Mouse (Mus musculus): ENCODE results near the gene Atp1a1.

Atp1a1 gene

DNA sequence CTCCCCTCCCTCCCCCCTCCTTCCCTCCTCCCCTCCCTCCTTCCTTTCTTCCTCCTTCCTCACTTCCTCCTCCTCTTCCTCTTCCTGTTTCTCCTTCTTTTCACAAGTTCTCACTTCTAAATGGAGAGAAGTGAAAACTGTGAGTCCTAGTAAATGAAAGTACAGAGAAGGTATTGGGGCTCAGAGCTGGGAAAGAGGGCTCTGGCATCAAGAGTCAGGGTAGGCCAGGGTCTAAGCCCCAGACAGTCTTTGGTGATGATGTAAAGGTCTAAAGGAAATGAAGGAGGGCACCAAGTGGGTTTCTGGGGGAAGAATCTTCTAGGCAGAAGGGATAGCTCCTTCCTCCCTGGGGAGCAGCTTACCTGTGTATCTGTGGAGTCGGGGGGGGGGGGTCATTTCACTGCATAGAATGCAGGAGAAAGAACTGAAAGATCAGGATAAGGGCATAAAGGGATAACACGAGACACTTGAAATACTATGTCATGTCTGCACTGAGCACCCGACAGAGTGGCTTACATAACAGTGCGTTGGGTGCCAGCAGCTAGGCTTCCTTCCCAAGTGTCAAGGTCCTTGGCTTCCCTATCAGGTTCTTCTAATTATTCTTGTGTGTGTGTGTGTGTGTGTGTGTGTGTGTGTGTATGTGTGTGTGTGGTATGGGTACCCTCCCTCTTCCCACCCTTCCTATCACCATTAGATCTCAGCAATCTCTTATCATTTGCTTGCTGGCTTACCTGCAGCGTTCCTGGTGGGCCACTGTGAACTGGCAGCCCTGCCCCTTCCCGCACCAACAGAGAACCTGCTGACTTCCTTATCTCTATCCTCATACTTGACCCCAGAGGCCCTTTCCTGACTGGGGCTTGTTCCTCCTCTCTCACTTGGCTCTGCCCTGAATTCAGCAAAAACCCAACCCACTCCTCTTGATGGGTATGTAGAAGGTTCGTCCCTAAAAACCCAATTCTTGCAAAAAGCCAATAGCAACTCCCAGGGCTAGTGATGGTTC is 51.6 kb downstream of the Atp1a1 start:
- peak; percentile 44 to 62 for DNase-seq

DNA sequence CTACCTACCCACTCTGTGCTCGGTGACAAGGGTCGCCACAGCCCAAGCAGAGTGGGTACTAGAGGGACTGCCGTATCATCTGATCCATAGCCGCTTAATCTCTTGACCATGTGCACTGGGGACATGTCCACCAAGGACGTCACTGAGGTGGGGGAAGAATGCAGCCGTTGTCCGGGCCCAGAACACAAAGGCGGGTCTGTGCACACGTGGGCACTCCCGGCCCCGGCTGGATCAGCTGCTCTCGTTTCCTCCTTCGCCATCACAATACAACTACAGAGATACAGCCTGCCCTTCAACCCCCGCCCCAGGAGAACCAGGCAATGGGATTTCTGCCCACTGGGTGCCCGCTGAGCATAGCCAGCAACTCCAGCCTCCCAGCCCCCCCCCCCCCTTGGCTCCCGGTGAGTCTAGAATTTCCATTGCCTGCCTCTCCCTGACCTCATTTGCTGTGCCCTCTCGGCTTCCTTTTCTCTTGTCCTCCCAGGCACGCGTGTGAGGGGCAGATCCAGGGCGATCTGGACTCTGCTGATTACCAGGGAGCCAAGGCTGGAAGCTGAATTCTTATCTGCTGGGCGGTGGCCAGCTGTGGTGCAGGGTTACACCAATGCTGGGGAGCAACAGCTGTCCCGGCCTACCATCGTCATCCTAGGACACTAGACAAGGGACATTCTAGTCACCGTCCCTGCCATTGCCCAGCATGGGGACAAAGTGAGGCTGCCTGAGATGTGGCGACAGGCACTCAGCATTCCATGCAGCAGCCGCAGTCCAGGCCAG is 52.8 kb downstream of the Atp1a1 start:
- peak; percentile 28 to 39 for DNase-seq

DNA sequence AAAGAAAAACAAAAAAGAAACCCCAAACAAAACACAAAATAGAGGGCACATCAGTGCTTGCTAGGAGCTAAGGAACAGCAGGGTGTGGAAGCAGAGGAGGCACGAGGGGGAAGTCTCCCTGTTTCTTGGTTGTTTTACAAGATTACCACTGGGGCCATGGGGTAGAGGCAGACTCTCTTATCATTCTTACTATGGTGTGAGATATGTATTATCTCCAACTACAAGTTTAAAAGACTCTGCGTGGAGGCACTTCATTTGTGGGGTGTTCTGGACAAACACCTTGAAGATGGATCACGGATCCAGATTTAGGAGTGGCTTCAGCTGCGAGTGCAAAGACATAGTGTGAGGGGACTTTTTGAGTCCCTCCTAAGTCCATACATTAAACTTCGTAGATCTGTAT is 54.7 kb downstream of the Atp1a1 start:
- DNase-seq, result no peak

- no peak for DNase-seq
These were observed 60.4 kb downstream of the Atp1a1 start for GRCm38 (mm10) chr3:101544116-101544515.

DNA sequence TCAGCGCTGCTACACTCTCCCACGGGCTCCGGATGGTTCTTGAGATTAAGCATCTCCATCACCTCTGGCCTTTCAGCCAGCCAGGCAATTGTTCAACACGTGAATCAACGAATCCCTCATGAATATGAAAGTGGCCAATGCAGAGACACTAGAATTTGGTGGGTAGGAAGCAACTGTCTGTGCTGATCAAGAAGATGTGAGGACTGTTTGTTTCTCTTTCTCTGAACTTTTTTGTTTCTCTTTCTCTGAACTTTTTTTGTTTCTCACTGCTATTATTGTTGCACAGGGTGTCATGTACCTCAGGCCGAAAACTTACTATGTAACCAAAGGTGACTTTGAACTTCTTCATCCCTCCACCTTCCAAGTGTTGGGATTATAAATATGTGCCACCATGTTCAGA is 62.9 kb downstream of the Atp1a1 start:
- no peak for DNase-seq

DNA sequence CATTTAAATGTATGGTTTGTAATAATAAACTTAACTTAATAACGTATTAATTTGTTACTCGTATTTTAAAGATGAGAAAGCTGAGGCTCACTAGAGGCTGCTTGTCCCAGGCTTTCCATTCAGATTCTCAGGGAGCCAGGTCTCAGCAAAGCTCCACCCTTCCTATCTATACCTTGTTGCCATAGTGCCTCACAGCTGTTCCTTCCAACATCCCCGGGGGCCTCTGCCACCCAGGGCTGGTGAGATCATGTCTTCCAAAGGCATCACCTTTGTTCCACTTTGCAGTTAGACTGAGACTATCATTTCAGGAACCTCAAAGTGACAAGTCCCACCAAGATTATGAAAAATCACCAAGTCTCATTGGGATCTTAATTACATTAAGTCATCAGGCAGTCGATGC is 63.9 kb downstream of the Atp1a1 start:
- DNase-seq, result no peak

DNA sequence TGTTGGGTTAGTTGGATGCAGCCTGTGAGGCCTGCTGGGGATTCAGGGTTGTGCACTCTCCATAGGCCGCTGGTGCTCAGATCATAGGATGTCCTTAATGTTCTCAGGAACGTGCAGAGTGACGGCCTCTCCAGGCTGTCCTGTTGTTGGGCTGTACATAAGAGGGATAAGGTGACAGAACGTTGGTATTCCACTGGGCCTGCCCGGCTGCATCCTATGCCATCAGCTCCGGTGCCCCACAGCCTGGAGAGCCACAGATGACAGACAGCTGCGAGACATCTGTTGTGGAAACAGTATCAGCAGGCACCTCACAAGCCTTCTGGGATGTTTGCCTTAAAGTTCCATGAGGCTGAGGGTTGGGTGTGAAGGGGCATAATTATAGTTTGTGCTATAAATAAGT is 68.2 kb downstream of the Atp1a1 start:
- no peak for DNase-seq

DNA sequence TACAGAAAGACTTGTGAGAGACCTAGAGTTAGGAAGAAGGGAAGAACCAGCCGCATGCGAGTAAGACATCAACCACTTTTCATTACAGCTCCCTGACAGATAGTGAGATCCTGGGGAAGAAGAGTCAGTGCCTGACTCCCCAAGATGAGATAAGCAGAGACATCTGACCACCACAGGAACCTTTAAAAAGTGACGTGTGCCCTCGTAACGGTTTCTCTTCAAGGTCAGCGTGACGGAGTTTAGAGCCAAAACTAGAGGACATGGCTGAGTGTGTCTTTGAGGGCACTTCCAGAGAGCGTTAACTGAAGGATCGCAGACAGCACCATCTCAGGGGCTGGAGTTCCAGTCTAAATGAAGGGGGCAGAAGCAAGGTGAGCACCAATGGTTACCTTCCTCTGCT is 70.2 kb downstream of the Atp1a1 start:
- DNase-seq, result no peak

DNA sequence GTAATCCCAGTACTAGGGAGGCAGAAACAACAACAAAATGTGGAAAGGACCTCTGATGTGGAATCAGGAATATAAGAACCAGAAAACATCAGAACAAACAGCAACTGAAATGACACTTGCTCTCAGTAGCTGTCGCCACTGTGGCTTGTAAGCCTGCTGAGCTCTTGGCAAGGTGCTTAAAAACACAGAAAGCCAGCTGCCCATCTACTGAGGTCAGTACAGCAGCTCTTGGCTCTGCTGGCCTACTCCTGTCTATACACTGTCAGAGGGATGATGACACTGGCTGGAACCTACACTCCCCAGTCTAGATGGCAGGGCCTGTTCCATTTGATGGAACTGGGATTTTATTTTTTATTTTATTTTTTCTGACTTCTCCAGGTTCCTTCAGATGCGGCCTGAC is 71.1 kb downstream of the Atp1a1 start:
- DNase-seq, result peak; percentile 30 to 46

DNA sequence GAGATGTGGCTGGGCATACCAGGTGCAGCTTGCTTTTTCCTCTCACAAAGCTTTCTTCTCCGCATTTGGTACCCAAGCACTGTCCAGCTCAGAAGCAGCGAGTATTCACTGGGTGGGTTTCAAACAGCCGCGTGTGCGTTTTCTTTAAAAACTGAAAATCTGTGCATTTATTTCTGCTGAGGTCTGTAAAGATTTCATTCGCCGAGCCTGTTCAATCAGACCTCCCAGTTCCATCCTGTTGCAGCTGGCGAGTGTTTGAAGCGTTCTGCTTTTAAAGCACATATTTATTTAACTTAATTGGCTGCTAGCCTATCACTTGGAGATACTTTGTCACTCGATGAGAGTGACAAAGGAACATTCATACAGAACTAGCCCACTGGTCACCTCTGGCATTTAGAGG is 73.6 kb downstream of the Atp1a1 start:
- DNase-seq, result no peak

DNA sequence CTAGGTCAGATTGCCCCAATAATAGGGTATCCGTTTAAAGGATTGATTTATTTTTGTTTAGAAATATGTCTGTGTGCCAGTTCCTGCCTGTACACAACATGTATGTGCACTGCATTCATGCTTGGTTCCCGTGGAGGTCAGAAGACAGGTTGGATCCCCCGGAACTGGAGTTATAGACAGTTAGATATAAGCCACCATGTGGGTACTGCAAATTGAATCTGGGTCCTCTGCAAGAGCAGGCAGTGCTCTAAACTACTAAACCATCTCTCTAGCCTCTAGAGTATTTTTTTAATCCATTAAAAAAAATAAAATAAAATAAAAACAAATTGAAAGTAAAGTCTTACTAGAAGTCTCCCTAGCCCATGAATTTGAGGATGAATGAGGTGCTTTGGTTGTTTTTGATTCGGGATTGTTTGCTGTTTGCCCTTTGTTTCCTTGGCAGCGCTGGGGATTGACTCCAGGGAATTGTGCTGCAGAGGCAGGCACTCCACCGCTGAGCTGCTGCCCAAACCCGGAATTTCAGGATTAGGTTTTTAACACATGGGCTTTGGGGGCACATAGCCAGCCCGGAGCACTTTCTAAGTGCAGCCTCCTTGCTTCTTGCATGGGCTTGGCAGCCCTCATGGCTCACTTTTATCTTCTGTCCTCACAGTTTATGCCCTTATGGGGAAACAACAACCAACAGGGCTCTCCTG is 75.4 kb downstream of the Atp1a1 start:
- no peak for DNase-seq

DNA sequence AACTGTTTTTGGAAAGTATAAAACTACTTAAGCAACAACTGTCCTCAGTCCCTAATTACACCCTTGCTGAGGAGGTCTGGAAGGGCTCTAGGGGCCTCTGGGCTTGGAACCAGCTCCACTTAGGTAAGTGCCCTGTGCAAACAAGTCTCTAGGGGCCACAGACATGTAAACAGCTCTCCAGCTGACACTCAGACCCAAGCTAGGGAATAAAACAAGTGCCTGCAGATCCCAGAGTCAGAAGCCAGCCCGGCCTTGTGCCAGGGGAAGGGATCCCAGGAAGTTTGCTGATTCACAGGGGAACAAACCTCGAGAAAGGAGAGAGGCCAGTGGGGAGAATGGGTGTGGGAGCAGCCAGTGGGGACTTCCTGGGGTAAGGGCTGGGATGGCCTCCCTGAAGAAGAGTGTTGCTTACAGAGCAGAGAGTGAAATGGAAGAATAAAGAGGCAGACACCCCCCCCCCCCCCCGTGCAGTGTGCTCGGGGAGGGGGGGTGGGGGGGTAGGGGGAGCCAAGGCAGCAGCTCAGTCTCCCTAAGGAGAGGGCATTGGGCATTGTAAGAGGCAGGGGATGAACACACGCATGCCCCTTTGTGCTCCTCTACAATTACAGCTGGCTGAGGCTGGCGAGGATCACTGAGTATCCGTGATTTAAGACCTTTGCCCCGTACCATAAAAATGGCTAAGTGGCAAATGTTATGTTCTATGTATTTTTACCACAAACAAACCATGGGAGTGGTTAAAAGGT is 76.2 kb downstream of the Atp1a1 start:
- DNase-seq, result no peak

GRCm38 (mm10) chr3:101526603-101527002 is 77.9 kb downstream of the Atp1a1 start:
- no peak for DNase-seq

Data from cerebellum, postnatal 25 days (tissue).